Mouse (Mus musculus) effector memory CD4-positive, alpha-beta T cell, adult 5 months (primary cell): ENCODE results near the gene Hcn2. TPM values are rescaled to one million over a fixed set of nuclear protein-coding genes. Genes with fewer than 3 reads are reported as not detected.

Experiments used
- polyA plus RNA-seq: library from polyadenylated mRNA; unstranded; fragments of 100-300 nt; shearing (Covaris generic); gene quantifications from one replicate; pipeline ENCODE4 v1.2.1, GENCODE M21; 2017

The Hcn2 gene
- polyA plus RNA-seq = 0.12 TPM

DNA sequence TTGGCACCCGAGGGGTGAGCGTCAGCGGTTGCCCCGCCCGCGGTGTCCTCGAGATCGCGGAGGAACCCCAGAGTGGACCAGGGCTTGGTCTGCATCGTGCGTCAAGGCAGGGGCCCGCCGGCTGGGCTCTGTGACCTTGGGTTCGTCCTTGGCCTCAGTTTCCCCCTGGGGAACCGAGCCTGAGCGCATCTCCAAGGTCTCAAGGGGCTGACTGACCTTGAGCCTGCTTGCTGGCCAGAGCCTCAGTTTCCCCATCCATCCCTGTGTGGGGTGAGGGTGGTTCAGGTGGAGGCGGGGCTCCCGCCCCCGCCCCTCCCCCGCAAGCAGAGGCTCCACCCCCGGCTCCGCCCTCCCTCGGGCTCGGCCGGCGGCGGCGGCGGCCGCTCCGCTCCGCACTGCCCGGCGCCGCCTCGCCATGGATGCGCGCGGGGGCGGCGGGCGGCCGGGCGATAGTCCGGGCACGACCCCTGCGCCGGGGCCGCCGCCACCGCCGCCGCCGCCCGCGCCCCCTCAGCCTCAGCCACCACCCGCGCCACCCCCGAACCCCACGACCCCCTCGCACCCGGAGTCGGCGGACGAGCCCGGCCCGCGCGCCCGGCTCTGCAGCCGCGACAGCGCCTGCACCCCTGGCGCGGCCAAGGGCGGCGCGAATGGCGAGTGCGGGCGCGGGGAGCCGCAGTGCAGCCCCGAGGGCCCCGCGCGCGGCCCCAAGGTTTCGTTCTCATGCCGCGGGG is at the start of gene Hcn2:
TSS of gene Hcn2 (plus strand) at position 381 of the 734 bp plus-strand sequence.

DNA sequence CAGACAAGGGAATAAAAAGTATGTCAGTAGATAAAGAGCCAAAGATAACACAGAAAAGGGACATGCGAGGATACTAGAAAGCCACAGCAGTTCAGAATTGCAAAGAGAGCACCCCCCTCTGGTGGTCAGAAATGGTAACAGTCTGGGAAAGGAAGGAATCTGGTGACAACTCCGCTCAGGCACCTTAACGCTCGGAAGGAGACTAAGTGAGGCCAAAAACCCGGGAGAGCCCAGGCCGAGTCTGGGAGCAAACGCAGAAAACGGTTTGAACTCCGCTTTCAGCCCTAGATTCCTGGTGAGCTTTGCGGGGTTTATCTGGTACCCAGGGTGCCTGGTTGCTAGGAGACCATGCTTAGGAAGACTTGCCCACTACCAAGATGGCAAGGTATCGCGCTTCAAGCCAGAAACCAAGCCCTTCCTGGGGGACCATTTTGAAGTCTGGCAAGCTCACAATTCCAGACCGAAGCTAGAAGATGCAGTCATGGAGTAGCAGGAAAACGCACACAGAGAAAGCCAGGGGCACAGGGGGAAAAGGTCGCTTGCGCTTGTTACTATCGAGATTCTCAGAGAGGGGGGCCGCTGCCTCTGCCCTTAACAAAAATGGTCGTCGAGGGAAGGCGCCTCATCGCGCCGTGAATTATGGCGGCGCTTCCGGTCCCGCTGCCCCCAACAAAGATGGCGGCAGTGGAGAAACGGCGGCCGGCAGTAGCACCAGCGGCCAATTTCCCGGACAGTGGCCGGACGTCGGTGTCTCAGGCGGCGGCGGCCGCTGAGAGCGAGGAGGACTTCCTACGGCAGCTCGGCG is 47.5 kb upstream of the Hcn2 start, which contains the start of gene Tpgs1:
TSS of gene Tpgs1 (plus strand) at position 599 of the 805 bp plus-strand sequence.

DNA sequence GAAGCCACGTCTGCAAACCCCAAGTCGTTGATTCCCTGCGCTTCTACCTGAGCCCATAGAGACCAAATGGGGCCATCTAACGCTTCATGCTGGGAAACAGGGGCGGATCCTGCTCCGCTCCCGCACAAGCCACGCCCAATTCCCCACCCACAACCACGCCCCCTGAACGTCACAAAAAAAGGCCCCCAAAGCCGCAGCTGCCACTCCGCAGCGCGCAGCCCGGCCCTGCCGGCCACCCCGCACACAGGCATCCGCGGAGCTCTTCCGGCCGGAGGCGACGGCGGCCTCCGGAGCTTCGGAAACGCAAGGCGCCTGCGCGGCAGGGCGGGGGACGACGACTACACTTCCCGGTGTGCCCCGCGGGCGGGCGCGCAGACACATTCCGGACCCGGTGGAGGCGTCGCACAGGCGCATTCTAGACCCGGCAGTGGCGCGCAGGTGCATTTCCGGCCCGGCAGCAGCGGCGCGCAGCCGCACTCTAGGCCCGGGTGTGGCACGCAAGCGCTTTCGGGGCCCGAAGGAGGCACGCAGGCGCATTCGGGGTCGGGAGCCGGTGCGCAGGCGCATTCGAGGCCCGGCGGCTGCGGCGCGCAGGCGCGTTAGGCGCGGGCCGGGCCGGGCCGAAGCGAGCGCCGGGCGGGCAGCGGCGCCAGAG is 34.7 kb upstream of the Hcn2 start, which contains the start of gene Cdc34:
TSS of gene Cdc34 (plus strand) at position 605 of the 655 bp plus-strand sequence.

DNA sequence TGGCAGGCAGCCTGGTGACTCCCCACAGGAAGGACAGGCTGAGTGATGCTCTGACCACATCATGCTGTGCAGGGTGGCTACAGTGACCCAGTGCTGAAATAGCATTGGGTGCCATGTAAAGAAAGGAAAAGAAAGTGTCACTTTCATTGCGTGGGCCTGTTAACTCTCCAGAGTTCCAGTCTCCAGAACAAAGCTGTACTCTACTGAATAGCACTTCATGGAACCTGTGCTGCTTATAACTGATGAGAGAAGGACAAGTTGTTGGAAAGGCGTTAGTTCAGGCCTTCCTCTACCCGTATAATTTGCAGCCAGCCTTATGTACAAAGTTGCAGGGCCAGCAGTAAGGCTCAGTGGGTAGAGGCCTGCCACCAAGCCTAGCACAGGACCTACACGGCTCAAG is 27.7 kb upstream of the Hcn2 start, which contains the start of gene Gzmm:
TSS of gene Gzmm (plus strand) at position 301 of the 400 bp plus-strand sequence.

DNA sequence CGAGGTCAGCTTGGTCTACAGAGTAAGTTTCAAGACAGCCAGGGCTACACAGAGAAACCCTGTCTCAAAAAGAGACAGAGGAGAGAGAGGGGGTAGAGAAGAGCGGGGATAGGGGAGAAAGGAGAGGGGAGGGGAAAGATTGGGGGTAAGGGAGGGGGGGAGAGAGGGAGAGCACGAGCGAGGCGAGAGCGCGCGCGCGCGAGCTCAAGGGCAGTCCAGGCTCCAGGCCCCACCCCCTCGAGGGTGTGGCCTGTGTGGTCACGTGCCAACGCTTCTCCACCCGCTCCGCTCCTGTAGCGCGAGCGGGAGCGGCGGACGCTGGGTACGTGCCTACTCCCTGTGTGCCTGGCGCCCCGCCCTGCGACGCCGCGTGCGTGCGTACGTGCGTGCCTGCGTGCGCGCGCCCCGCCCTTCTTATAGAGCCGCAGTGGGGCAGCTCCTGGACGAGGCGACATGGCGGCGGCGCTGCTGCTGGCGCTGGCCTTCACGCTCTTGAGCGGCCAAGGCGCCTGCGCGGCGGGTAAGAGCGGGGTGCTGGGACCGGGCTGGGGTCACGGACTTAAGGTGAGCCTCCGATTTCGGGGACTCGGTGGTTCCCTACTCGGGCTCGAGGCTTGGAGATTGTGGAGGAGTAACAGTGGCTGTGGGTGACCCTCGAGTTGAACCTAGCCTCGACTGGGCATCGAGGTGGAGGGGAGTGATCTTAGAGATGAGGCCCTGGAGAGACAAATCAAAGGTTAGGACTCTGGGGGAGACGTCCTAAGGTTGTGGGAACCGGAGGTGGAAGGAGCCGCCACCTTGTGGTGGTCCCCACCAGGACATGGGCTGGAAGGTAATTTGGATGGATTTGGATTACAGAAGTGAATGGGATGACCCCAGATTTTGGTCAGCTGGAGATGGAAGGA is 12.1 kb upstream of the Hcn2 start, which contains the start of gene Bsg:
TSS of gene Bsg (plus strand) at position 427 of the 905 bp plus-strand sequence.

DNA sequence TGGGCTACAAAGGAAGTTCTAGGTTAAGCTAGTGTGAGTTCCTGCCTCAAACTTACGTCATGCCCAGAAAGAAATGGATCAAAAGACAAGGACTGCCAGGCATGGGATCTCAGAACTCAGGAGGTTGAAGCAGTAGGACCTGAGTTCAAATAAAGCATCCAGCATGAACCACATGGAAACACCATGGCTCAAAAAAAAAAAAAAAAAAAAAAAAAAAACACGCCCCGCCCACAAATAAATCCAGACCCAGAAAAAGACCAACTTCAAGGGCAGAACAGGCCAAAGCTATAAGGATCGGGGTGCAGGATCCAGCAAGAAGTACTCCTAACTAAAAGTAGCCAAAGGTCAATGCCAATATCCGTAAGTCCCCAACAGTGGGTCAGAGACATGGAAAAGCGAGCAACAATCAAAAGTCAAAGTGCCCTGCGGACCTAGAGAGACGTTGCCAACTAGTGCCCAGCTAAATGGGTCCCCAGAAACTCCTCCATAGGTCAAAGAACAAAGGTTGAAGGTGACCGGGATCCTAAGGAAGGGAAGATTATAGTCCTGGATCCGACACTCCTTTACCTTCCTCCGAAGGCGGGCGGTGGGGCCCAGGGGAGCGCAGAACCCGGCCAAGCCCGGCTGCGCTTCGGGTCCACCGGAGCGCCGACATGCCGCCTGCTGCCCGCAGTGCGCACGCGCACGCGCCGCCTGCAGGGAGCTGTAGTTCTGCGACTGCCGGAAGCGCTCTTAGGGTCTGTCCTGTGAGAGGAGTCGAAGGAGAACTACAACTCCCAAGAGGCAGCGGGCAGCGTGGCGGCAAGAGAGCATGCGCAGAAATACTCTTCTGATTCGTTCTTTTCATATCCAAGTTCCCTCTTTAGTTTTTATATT is 29.7 kb downstream of the Hcn2 start, which contains the start of gene Polrmt:
TSS of gene Polrmt (minus strand) at position 684 of the 876 bp plus-strand sequence.

DNA sequence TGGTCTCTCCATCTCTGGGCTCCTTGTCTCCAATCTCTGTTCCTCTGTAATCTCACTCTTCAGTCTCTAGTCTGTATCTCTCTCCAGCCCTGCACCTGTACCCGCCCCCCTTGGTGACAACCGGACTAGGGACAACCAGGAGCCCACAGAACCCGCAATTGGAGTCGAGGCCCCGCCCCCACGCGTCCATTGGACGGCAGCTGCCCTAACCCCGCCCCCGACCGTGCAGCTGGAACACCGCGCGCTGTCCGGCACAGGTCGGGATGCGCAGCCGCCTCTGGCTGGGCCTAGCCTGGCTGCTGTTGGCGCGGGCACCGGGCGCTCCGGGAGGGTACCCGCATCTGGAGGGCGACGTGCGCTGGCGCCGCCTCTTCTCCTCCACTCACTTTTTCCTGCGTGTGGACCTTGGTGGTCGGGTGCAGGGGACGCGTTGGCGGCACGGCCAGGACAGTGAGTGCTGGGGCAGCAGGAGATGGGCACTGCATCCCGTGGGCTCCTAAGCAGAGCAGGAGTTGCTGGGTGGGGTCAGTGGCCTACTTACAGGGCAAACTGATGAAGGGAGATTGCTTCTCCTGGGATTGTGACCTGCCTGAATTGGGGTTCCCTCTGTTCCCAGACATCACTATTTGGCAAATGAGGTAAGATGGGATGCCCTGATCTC is 38.6 kb downstream of the Hcn2 start, which contains the start of gene Fgf22:
TSS of gene Fgf22 (plus strand) at position 221 of the 661 bp plus-strand sequence.

DNA sequence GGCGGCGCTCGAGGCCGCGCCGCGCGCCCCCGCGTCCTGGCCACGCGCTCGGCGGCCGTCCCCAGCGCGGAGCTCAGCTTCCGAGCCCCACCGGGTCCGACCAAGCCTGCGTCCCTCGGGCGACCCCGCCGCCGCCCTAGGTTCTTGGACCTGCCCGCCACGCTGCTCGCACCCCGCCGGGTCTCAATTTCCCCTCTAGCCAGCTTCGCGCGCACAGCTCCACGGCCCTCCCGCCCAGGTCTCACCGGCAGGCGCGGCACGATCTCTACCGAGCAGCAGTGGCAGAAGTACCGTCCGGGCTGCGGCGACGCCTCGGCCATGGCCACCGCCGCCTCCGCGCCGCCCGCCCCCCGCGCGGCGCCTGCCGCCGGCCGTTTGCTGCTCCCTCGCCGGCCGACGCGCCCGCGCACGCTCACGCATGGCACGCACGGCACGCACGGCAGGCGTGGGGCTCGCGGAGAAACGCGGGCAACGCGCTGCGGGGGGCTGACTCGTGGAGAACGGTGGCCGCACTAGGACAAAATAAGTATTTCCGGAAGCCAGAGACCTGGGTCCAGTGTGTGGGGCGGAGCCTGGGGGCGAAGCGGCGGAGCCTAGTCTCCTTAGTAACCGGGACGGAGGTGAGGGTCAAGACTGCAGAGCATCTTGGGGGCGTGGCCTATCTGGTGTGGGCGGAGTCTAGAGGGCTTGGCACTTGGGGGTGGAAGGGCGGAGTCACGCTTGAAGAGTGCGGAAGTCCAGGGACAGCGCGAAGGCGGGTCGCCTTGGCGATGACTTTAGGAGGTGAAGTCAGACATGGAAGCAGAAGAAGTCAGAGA is 50.3 kb downstream of the Hcn2 start, which contains the start of gene Rnf126:
TSS of gene Rnf126 (minus strand) at position 445 of the 818 bp plus-strand sequence.

DNA sequence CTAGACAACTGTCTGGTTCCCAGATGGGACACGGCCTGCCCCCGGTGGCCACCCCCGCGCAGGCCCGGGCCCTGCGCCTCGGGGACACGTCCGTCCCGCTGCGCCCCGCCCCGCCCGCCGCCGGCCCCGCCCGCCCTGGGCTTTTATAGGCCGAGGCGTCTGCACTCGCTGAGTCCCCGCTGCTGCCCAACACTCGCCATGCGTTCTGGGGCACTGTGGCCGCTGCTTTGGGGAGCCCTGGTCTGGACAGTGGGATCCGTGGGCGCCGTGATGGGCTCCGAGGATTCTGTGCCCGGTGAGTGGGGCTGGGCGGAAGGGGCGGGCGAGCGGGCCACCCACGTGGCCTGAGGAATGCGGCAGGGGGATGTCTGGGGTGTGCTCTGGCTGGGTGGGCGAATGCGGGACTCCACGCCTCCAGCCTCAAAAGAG is 60.7 kb downstream of the Hcn2 start, which contains the start of gene Fstl3:
TSS of gene Fstl3 (plus strand) at position 170 of the 429 bp plus-strand sequence.

Other genes starting within 250 kb of the Hcn2 start
- gene Vmn2r83, start 247.9 kb upstream of the Hcn2 start, polyA plus RNA-seq = not detected
- 1.7 TPM for gene Plpp2, start 182.8 kb upstream of the Hcn2 start, polyA plus RNA-seq
- 49.2 TPM for gene Mier2, start 161.4 kb upstream of the Hcn2 start, polyA plus RNA-seq
- gene Theg, start 129.3 kb upstream of the Hcn2 start, polyA plus RNA-seq = not detected
- gene C2cd4c, start 102.6 kb upstream of the Hcn2 start, polyA plus RNA-seq = not detected
- gene Shc2, start 78.7 kb upstream of the Hcn2 start, polyA plus RNA-seq = not detected
- gene Odf3l2, start 70.9 kb upstream of the Hcn2 start, polyA plus RNA-seq = not detected
- not detected for gene Madcam1, start 52.1 kb upstream of the Hcn2 start, polyA plus RNA-seq
- 24.0 TPM for gene Tpgs1, start 47.3 kb upstream of the Hcn2 start, polyA plus RNA-seq
- gene Cdc34, start 34.4 kb upstream of the Hcn2 start, polyA plus RNA-seq = 83.3 TPM
- gene Gzmm, start 27.6 kb upstream of the Hcn2 start, polyA plus RNA-seq = 2.7 TPM
- 178 TPM for gene Bsg, start 12.1 kb upstream of the Hcn2 start, polyA plus RNA-seq
- 33.4 TPM for gene Polrmt, start 29.9 kb downstream of the Hcn2 start, polyA plus RNA-seq
- not detected for gene Fgf22, start 38.4 kb downstream of the Hcn2 start, polyA plus RNA-seq
- 47.0 TPM for gene Rnf126, start 50.3 kb downstream of the Hcn2 start, polyA plus RNA-seq
- gene Fstl3, start 60.6 kb downstream of the Hcn2 start, polyA plus RNA-seq = 0.31 TPM
- not detected for gene Prss57, start 74.3 kb downstream of the Hcn2 start, polyA plus RNA-seq
- gene Palm, start 76.9 kb downstream of the Hcn2 start, polyA plus RNA-seq = 3.5 TPM
- not detected for gene Misp, start 104.4 kb downstream of the Hcn2 start, polyA plus RNA-seq
- 555 TPM for gene Ptbp1, start 137.8 kb downstream of the Hcn2 start, polyA plus RNA-seq
- gene Prtn3, start 157.8 kb downstream of the Hcn2 start, polyA plus RNA-seq = not detected
- 11.3 TPM for gene Plppr3, start 158.0 kb downstream of the Hcn2 start, polyA plus RNA-seq
- gene Elane, start 169.6 kb downstream of the Hcn2 start, polyA plus RNA-seq = not detected
- not detected for gene Cfd, start 174.2 kb downstream of the Hcn2 start, polyA plus RNA-seq
- 31.9 TPM for gene Med16, start 192.3 kb downstream of the Hcn2 start, polyA plus RNA-seq
- 11.6 TPM for gene Gm26602, start 194.2 kb downstream of the Hcn2 start, polyA plus RNA-seq
- 0.26 TPM for gene Kiss1r, start 200.3 kb downstream of the Hcn2 start, polyA plus RNA-seq
- gene R3hdm4, start 204.6 kb downstream of the Hcn2 start, polyA plus RNA-seq = 113 TPM
- 10.6 TPM for gene Arid3a, start 210.4 kb downstream of the Hcn2 start, polyA plus RNA-seq
- 55.5 TPM for gene Wdr18, start 243.5 kb downstream of the Hcn2 start, polyA plus RNA-seq